Mouse (Mus musculus): ENCODE data around the gene Vmn2r29. TPM values are rescaled to one million over a fixed set of nuclear protein-coding genes. Genes with fewer than 3 reads are reported as not detected.
"Not testable (repeated sequence)": the region's sequence is repeated elsewhere in the genome, so short reads cannot be mapped to it uniquely, and the experiment has no call there.

Gene Vmn2r29
- 0.14 TPM in 1 of 2 replicates, not detected in the other for polyA plus RNA-seq (2014; fragmentation: Nextera tagmentation; extraction: Ambion mirVana)

DNA sequence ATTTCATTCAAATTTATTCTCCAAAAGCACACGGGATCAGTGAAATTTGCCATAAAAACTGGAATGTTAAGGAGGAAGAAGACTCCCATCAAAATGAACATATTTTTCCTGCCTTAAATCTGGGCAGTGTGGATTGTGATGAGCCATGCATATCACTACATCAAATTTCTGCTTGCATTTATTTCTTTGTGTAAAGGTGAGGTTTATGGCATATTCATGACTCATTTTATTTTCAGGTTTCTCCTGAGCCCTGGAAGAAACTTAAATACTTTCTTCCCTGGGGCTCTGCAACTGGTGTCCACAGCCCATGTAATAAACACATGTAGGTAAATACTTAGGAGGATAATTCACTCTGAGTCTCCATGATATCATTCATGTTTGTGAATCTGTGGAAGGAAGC, at the start of gene Vmn2r29:
Vmn2r29 (minus strand) TSS at position 101 of the 400 bp plus-strand sequence.
- H3K4me3 ChIP-seq (ENCODE audit: control insufficient read depth in 1 of 2, insufficient read depth in 1 of 2, low read depth in 1 of 2, low read length in 2 of 2); H3K4me1 ChIP-seq (ENCODE audit: control insufficient read depth in 2 of 2, insufficient read depth in 2 of 2, low read length in 2 of 2); H3K36me3 ChIP-seq (ENCODE audit: control insufficient read depth, insufficient read depth, low read length); ATAC-seq (ENCODE audit: insufficient number of reproducible peaks, insufficient read depth, low FRiP score, low read depth); H3K4me2 ChIP-seq (ENCODE audit: low read length); H3K9ac ChIP-seq (ENCODE audit: low read length); H3K27ac ChIP-seq (replicated peaks in 1 of 2; ENCODE audit: control insufficient read depth in 1 of 2, insufficient read depth in 1 of 2, low read depth in 2 of 2, low read length in 2 of 2); H3K9me3 ChIP-seq (ENCODE audit: control insufficient read depth, low read length); H3K27me3 ChIP-seq (ENCODE audit: control insufficient read depth, insufficient read depth, low read length): not testable (repeated sequence)
- WGBS = no CpG with 5 or more reads among the region's 1 CpGs

DNA sequence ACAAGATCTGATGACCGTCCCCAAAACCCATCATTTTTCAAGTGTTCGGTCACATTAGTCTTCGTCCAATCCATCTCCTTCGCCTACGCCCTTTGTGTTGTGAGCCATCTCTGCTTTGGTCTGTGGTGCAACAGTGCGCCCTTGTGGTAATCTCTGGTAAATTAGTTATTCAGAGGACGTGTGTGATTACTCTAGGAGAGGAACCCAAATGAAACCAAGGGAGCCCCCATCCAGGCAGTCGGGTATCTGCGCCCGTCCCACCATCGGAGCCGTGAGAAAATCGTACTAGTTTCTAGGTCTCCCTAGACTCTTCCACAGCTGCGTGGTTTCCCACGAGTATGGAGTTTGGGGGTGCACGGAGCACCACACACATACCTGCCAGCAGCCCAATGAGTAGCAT, 48.5 kb upstream of the Vmn2r29 start:
- H3K36me3 ChIP-seq (ENCODE audit: control insufficient read depth, insufficient read depth, low read length) = peaks cover 51% of the 10 kb centered on the region

DNA sequence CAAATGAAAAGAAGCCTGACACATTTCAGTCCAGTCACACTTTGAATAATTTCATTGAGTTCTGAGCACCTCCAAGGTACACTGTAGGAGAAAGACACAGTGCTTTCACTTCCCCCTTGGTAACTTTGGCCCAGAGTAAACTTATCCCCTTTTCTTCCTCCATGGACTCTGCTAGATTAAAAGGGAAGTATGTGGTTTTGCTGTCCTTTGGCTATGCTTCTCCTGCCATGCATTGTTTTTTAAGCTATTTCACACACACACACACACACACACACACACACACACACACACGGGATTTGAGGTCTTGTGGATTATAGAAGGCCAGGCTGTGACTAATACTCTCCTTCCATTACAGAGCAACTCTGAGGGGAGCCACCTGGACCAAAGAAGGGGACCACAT, 34.3 kb upstream of the Vmn2r29 start:
- H3K4me2 ChIP-seq (ENCODE audit: low read length) = no peak overlapping the region
- H3K36me3 ChIP-seq (ENCODE audit: control insufficient read depth, insufficient read depth, low read length) = peaks cover 31% of the 10 kb centered on the region
- 24% methylated on average over 1 of the region's 1 CpGs for WGBS
- H3K9me3 ChIP-seq (ENCODE audit: control insufficient read depth, low read length) = peaks cover 4% of the 10 kb centered on the region; the same call in 1 of the 2 replicates
- H3K4me3 ChIP-seq (ENCODE audit: control insufficient read depth in 1 of 2, insufficient read depth in 1 of 2, low read depth in 1 of 2, low read length in 2 of 2) = no peak overlapping the region
- H3K4me1 ChIP-seq (ENCODE audit: control insufficient read depth in 2 of 2, insufficient read depth in 2 of 2, low read length in 2 of 2) = no peaks in the 10 kb centered on the region
- no peaks in the 10 kb centered on the region for H3K27me3 ChIP-seq (ENCODE audit: control insufficient read depth, insufficient read depth, low read length)
- no peak overlapping the region for H3K27ac ChIP-seq (replicated peaks in 1 of 2; ENCODE audit: control insufficient read depth in 1 of 2, insufficient read depth in 1 of 2, low read depth in 2 of 2, low read length in 2 of 2)
- ATAC-seq (ENCODE audit: insufficient number of reproducible peaks, insufficient read depth, low FRiP score, low read depth) = no peak
- H3K9ac ChIP-seq (ENCODE audit: low read length) = no peak overlapping the region

More for the DNA sequence above, 48.5 kb upstream of the Vmn2r29 start:
- no peak for ATAC-seq (ENCODE audit: insufficient number of reproducible peaks, insufficient read depth, low FRiP score, low read depth)
- Histone ChIP-seq H3K9ac (ENCODE audit: low read length) (no peak overlapping the region), H3K4me1 (ENCODE audit: control insufficient read depth in 2 of 2, insufficient read depth in 2 of 2, low read length in 2 of 2) (peaks cover 5 to 6% of the 10 kb centered on the region in 2 experiments; a peak in 2 of 4 replicates), H3K4me3 (ENCODE audit: control insufficient read depth in 1 of 2, insufficient read depth in 1 of 2, low read depth in 1 of 2, low read length in 2 of 2) (no peak overlapping the region), H3K9me3 (ENCODE audit: control insufficient read depth, low read length) (no peaks in the 10 kb centered on the region; the same call in 1 of the 2 replicates), H3K27me3 (ENCODE audit: control insufficient read depth, insufficient read depth, low read length) (no peaks in the 10 kb centered on the region), H3K27ac (replicated peaks in 1 of 2; ENCODE audit: control insufficient read depth in 1 of 2, insufficient read depth in 1 of 2, low read depth in 2 of 2, low read length in 2 of 2) (no peak overlapping the region), H3K4me2 (ENCODE audit: low read length) (no peak overlapping the region)
- WGBS = 75% methylated on average over 16 of the region's 16 CpGs

DNA sequence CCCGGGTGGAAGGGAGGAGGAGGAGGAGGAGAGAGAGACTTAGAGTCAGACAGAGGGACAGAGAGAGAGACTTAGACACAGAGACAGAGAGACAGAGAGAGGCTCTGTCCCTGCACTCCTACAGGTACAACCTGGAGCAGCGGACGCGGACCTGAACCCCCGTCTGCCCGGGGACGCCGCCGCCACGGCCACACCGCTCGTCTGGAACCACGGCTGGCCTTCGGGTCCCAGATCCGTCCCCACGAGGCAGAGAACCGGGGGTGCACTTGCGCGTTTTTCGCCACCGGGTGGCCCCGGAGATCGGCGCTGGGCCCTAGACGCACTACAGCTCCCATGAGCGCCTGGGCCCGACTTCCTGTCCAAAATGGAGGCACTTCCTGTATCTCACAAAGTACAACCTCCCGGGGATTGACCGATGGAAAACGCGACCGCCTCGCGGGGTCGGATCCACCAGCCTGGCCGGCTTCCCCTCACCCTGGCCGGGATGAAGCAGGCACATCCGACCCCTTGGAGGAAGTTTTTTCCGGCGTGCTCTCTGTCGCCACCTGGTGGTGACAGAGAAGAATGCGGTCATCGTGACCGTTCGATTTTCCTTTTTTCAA, 30.9 kb upstream of the Vmn2r29 start, which contains the start of gene Gm45844:
Gm45844 (minus strand) TSS at position 324 of the 602 bp plus-strand sequence.
- peak within 1 kb of the TSS; percentile 53 for H3K4me2 ChIP-seq (ENCODE audit: low read length)
- H3K9me3 ChIP-seq (ENCODE audit: control insufficient read depth, low read length); H3K4me1 ChIP-seq (ENCODE audit: control insufficient read depth in 2 of 2, insufficient read depth in 2 of 2, low read length in 2 of 2); H3K36me3 ChIP-seq (ENCODE audit: control insufficient read depth, insufficient read depth, low read length); H3K27me3 ChIP-seq (ENCODE audit: control insufficient read depth, insufficient read depth, low read length): not testable (repeated sequence)
- peak; percentile 100 for ATAC-seq (ENCODE audit: insufficient number of reproducible peaks, insufficient read depth, low FRiP score, low read depth)
- WGBS = 43% methylated on average over 45 of the region's 45 CpGs
- peak within 1 kb of the TSS; percentile 64 for H3K9ac ChIP-seq (ENCODE audit: low read length)
- peak within 1 kb of the TSS; percentile 17 to 45; a peak in 2 of 4 replicates for H3K27ac ChIP-seq (replicated peaks in 1 of 2; ENCODE audit: control insufficient read depth in 1 of 2, insufficient read depth in 1 of 2, low read depth in 2 of 2, low read length in 2 of 2)
- H3K4me3 ChIP-seq (ENCODE audit: control insufficient read depth in 1 of 2, insufficient read depth in 1 of 2, low read depth in 1 of 2, low read length in 2 of 2) = peak within 1 kb of the TSS; percentile 40 to 48

DNA sequence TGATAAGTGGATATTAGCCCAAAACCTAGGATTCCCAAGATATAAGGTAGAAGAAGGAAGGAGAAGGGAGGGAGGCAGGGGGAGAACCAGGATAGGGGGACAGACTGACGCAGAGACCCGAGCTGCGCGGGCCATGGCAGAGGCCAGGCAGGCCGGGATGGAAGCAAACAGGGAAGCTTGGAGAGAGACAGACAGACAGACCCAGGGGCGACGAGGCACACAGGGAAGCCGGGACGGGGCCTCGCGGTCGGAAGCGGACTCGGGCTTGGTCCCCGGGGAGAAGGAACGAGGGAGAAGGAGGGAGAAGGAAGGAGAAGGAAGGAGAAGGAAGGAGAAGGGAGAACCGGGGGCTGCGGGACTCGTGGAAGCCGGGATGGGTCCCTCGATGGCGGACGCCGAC, 30.4 kb upstream of the Vmn2r29 start:
- Histone ChIP-seq H3K9ac (ENCODE audit: low read length) (peak overlapping the region; percentile 64), H3K4me3 (ENCODE audit: control insufficient read depth in 1 of 2, insufficient read depth in 1 of 2, low read depth in 1 of 2, low read length in 2 of 2) (peak overlapping the region; percentile 40 to 48), H3K4me2 (ENCODE audit: low read length) (peak overlapping the region; percentile 53), H3K27ac (replicated peaks in 1 of 2; ENCODE audit: control insufficient read depth in 1 of 2, insufficient read depth in 1 of 2, low read depth in 2 of 2, low read length in 2 of 2) (peak overlapping the region in 1 of 2 experiments; percentile 45; a peak in 1 of 4 replicates)
- not testable (repeated sequence) for H3K36me3 ChIP-seq (ENCODE audit: control insufficient read depth, insufficient read depth, low read length); H3K9me3 ChIP-seq (ENCODE audit: control insufficient read depth, low read length); H3K27me3 ChIP-seq (ENCODE audit: control insufficient read depth, insufficient read depth, low read length); H3K4me1 ChIP-seq (ENCODE audit: control insufficient read depth in 2 of 2, insufficient read depth in 2 of 2, low read length in 2 of 2)
- 54% methylated on average over 24 of the region's 24 CpGs for WGBS
- ATAC-seq (ENCODE audit: insufficient number of reproducible peaks, insufficient read depth, low FRiP score, low read depth) = peak; percentile 41; the same call in 1 of the 2 replicates

DNA sequence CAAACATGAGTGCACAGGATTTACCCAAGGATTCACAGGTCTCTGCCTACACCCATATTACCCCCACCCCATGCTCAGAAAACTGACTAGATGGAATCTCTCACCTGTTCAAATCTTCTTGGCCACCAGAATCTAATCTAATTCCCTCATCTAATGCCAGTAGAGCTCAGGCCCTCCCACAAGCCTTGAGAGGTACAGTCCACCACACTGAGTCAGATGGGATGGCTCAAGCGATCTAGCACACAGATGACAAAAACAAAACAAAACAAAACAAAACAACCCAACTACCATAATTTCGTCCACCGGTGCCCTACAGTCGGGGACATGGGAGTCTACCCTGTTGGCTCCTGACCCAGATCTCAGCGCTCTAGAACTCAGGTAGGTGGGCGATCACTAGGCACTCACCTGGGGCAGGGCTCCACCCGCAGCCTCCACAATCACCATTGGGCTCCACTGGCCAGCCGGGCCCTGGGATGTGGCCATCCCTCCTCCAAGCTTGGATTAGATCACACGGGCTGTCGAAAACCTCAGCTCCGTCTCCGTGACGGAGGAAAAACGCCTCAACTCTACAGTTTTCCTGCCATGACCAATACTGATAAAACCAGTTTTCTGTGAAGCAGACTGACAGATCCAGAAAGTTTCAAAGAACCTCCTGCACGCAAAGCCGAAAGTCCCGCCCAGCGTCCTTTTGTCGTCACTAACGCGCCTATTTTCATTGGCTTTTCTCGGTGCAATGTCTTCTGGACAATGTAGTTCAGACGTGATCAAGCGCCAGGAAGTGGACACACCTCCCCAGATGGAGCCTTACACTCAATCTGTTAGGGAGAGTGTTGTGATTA, 37.6 kb downstream of the Vmn2r29 start, which contains the start of gene Zfp772:
Zfp772 (minus strand) TSS at position 686 of the 839 bp plus-strand sequence.
- peak within 1 kb of the TSS; percentile 66 for H3K9ac ChIP-seq (ENCODE audit: low read length)
- 3% methylated on average over 22 of the region's 24 CpGs for WGBS
- ATAC-seq (ENCODE audit: insufficient number of reproducible peaks, insufficient read depth, low FRiP score, low read depth) = not testable (repeated sequence)

DNA sequence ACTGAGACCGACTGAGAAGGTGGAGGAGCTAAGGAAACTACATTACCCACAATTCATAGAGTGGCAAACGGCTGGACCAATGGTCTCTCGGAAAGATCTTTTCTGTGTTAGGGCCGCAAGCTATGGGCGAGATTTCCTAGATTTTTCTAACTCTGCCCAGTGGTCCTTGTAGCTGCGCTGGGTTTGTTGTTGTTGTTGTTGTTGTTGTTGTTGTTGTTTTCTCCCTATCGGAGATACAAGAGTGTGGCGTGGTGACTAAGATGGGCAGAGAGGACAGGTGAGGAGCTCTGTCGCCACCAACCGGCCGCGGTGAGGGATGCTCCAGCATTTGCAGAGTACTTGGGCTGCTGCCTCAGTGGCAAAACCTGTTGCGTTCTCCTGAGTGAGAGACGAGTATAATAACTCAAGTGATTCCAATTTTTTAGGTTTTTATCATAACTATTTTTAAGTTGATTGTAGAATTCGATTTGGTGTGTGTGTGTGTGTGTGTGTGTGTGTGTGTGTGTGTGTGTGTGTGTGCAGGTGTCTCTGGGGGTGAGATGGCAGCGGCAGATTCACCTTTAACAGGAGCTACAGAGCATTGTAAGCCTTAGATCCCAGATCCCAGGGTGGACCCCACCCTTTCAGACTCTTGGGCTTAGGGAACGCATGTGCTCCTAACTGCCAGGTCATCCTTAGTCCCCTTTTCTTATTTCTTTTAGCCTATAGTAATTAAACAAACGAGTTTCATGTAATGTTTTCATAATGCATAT, 58.8 kb downstream of the Vmn2r29 start:
- Histone ChIP-seq H3K27me3 (ENCODE audit: control insufficient read depth, insufficient read depth, low read length) (no peaks in the 10 kb centered on the region), H3K4me3 (ENCODE audit: control insufficient read depth in 1 of 2, insufficient read depth in 1 of 2, low read depth in 1 of 2, low read length in 2 of 2) (peak overlapping the region; percentile 49 to 79), H3K36me3 (ENCODE audit: control insufficient read depth, insufficient read depth, low read length) (no peaks in the 10 kb centered on the region), H3K4me1 (ENCODE audit: control insufficient read depth in 2 of 2, insufficient read depth in 2 of 2, low read length in 2 of 2) (0 out of 4 replicates have a peak, but pooled peaks cover 0 to 2% of the 10 kb centered on the region in 2 experiments), H3K9ac (ENCODE audit: low read length) (no peak overlapping the region), H3K4me2 (ENCODE audit: low read length) (peak overlapping the region; percentile 51), H3K9me3 (ENCODE audit: control insufficient read depth, low read length) (no peaks in the 10 kb centered on the region), H3K27ac (replicated peaks in 1 of 2; ENCODE audit: control insufficient read depth in 1 of 2, insufficient read depth in 1 of 2, low read depth in 2 of 2, low read length in 2 of 2) (no peak overlapping the region)
- WGBS = 11% methylated on average over 18 of the region's 18 CpGs
- 0 out of 2 replicates have a peak, but pooled peaks have one; percentile 66 for ATAC-seq (ENCODE audit: insufficient number of reproducible peaks, insufficient read depth, low FRiP score, low read depth)

More for the DNA sequence above, 37.6 kb downstream of the Vmn2r29 start, which contains the start of gene Zfp772:
- H3K27me3 ChIP-seq (ENCODE audit: control insufficient read depth, insufficient read depth, low read length); H3K27ac ChIP-seq (replicated peaks in 1 of 2; ENCODE audit: control insufficient read depth in 1 of 2, insufficient read depth in 1 of 2, low read depth in 2 of 2, low read length in 2 of 2); H3K4me1 ChIP-seq (ENCODE audit: control insufficient read depth in 2 of 2, insufficient read depth in 2 of 2, low read length in 2 of 2); H3K9me3 ChIP-seq (ENCODE audit: control insufficient read depth, low read length): not testable (repeated sequence)
- H3K36me3 ChIP-seq (ENCODE audit: control insufficient read depth, insufficient read depth, low read length) = peaks cover 11% of the 10 kb centered on the region
- peak within 1 kb of the TSS; percentile 50 to 56 for H3K4me3 ChIP-seq (ENCODE audit: control insufficient read depth in 1 of 2, insufficient read depth in 1 of 2, low read depth in 1 of 2, low read length in 2 of 2)
- peak within 1 kb of the TSS; percentile 69 for H3K4me2 ChIP-seq (ENCODE audit: low read length)

Data from heart, embryonic 14.5 days (tissue).